Mouse (Mus musculus): Measurements from ENCODE around the gene Nr6a1.

Gene Nr6a1

GRCm38 (mm10) chr2:38688791-38689520 lies 238.5 kb downstream of the Nr6a1 start:
- in situ Hi-C loops (cut with MboI; ENCODE audit: low sequenced_read_pairs) = no loop called here

GRCm38 (mm10) chr2:38685746-38686145 lies 241.7 kb downstream of the Nr6a1 start:
- in situ Hi-C loops (cut with MboI; ENCODE audit: low sequenced_read_pairs) = no loop called here

GRCm38 (mm10) chr2:38683083-38683482 lies 244.4 kb downstream of the Nr6a1 start:
- in situ Hi-C loops (cut with MboI; ENCODE audit: low sequenced_read_pairs) = no loop called here

- in situ Hi-C loops (cut with MboI; ENCODE audit: low sequenced_read_pairs) = no loop called here
These were observed 245.3 kb downstream of the Nr6a1 start for GRCm38 (mm10) chr2:38682209-38682608.

- in situ Hi-C loops (cut with MboI; ENCODE audit: low sequenced_read_pairs) = no loop called here
These were observed 248.5 kb downstream of the Nr6a1 start for GRCm38 (mm10) chr2:38678947-38679346.

- in situ Hi-C loops (cut with MboI; ENCODE audit: low sequenced_read_pairs) = no loop called here
These were observed 252.0 kb downstream of the Nr6a1 start for GRCm38 (mm10) chr2:38675366-38675969.

Measured in CH12F3 (cell line).